Mouse (Mus musculus) bone marrow macrophage, adult 2 months (primary cell): Measurements from ENCODE around the gene Crtac1.

ENCODE experiments used
- CTCF ChIP-seq: IDR thresholded peaks from 2 replicates; pipeline ENCODE4 v1.5.1; 2012; ENCODE audit warnings: low read depth, mild to moderate bottlenecking, low read length, moderate library complexity
- POLR2A ChIP-seq: IDR thresholded peaks from 2 replicates; pipeline ENCODE4 v1.6.1; 2012; ENCODE audit warnings: mild to moderate bottlenecking, low read depth, low read length, borderline replicate concordance

DNA sequence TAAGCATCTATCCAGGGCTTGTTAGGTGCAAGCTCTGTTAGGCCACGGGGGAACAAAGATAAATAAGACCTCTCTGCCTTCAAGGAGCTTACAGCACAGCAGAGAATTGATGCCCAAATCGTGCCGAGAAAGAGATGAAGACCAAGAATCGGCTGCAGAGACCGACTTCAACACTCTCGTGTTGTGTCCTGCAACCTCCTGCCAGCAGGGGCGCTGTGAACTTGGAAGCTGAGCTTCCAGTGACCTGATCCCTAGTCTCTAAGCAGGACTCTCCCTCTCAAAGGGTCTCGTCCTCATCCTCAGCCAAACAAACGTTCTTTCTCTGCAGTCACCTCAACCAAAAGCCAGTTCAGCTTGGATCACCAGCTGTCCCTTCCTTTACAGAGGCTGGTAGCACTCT lies 7.8 kb upstream of the Crtac1 start:
- TF ChIP-seq CTCF = 0 out of 2 replicates have a peak, but pooled peaks have one; percentile 17
- no peak for TF ChIP-seq POLR2A
